Mouse (Mus musculus) midbrain, embryonic 12.5 days (tissue): Measurements from ENCODE around the gene Ubqln2. TPM values are rescaled to one million over a fixed set of nuclear protein-coding genes. Genes with fewer than 3 reads are reported as not detected.

Source experiments
- polyA plus RNA-seq: library from polyadenylated mRNA; unstranded; fragments of >200 nt; fragmentation: Nextera tagmentation; extraction: Ambion mirVana; gene quantifications from 2 replicates; pipeline ENCODE4 v1.2.1, GENCODE M21; 2016

The Ubqln2 gene
- polyA plus RNA-seq, 1 experiment from 2014 or later = 58.8 TPM

Other genes starting within 250 kb of the Ubqln2 start
- gene Cypt3, start 60.4 kb downstream of the Ubqln2 start, polyA plus RNA-seq = 0.37 TPM in 1 of 2 replicates, not detected in the other
- gene Kctd12b, start 198.2 kb downstream of the Ubqln2 start, polyA plus RNA-seq = 4.6 and 4.7 TPM in 2 replicates
- 78.5 and 81.0 TPM in 2 replicates for gene Nbdy, start 225.4 kb downstream of the Ubqln2 start, polyA plus RNA-seq